Mouse (Mus musculus) spleen, postnatal 36 days (tissue): Measurements from ENCODE around the gene Cdc14b.

Source experiments
- DNase-seq, 2 experiments: peaks; one replicate each; pipeline ENCODE4 v3.0.0; 2022; ENCODE audit warnings: low spot score in 2 of 2, mixed read lengths in 1 of 2

The Cdc14b gene

GRCm38 (mm10) chr13:64274879-64275753 lies at the start of gene Cdc14b:
Gene Cdc14b, minus strand, starts transcription at chr13:64275290.
- peak; percentile 52 for DNase-seq

GRCm38 (mm10) chr13:64322561-64323281 lies 47.6 kb upstream of the Cdc14b start:
- no peak for DNase-seq

GRCm38 (mm10) chr13:64320334-64320733 lies 45.2 kb upstream of the Cdc14b start:
- DNase-seq: no peak

GRCm38 (mm10) chr13:64319782-64320181 lies 44.7 kb upstream of the Cdc14b start:
- no peak for DNase-seq

- no peak for DNase-seq
Measured at GRCm38 (mm10) chr13:64318355-64318754, 43.3 kb upstream of the Cdc14b start.

GRCm38 (mm10) chr13:64315483-64316050 lies 40.5 kb upstream of the Cdc14b start:
- peak in 1 of 2 experiments; percentile 49 for DNase-seq

- DNase-seq: no peak
Measured at GRCm38 (mm10) chr13:64314041-64314440, 39.0 kb upstream of the Cdc14b start.

GRCm38 (mm10) chr13:64312916-64313289 lies 37.8 kb upstream of the Cdc14b start:
- DNase-seq: no peak

GRCm38 (mm10) chr13:64312024-64312915 lies 37.2 kb upstream of the Cdc14b start, which contains the start of gene Aaed1:
Gene Aaed1, minus strand, starts transcription at chr13:64312710.
- DNase-seq: peak; percentile 83 to 86

GRCm38 (mm10) chr13:64311266-64311665 lies 36.2 kb upstream of the Cdc14b start:
- DNase-seq: no peak

- no peak for DNase-seq
Measured at GRCm38 (mm10) chr13:64310585-64310984, 35.5 kb upstream of the Cdc14b start.

GRCm38 (mm10) chr13:64309842-64310241 lies 34.8 kb upstream of the Cdc14b start:
- DNase-seq: no peak

GRCm38 (mm10) chr13:64309036-64309435 lies 33.9 kb upstream of the Cdc14b start:
- no peak for DNase-seq

- DNase-seq: no peak
Measured at GRCm38 (mm10) chr13:64307508-64307907, 32.4 kb upstream of the Cdc14b start.

GRCm38 (mm10) chr13:64306078-64306477 lies 31.0 kb upstream of the Cdc14b start:
- DNase-seq: peak; percentile 20 to 46

GRCm38 (mm10) chr13:64299069-64299468 lies 24.0 kb upstream of the Cdc14b start:
- DNase-seq: no peak

- no peak for DNase-seq
Measured at GRCm38 (mm10) chr13:64286791-64287190, 11.7 kb upstream of the Cdc14b start.

- DNase-seq: no peak
Measured at GRCm38 (mm10) chr13:64286321-64286720, 11.2 kb upstream of the Cdc14b start.

- DNase-seq: no peak
Measured at GRCm38 (mm10) chr13:64284676-64285075, 9.6 kb upstream of the Cdc14b start.

- DNase-seq: no peak
Measured at GRCm38 (mm10) chr13:64280940-64281339, 5.8 kb upstream of the Cdc14b start.

- DNase-seq: no peak
Measured at GRCm38 (mm10) chr13:64275754-64276127, 651 bp upstream of the Cdc14b start.
